Mouse (Mus musculus) ES-E14 (cell line): ENCODE data around the gene Klc3.

ENCODE experiments used
- HCFC1 ChIP-seq: IDR thresholded peaks from 2 replicates; pipeline ENCODE4 v1.6.1; 2012; ENCODE audit warnings: low read length, inconsistent platforms, borderline replicate concordance; ENCODE audit not compliant: insufficient read depth
- MAFK ChIP-seq: IDR thresholded peaks from 2 replicates; pipeline ENCODE4 v1.6.1; 2014; ENCODE audit warnings: mild to moderate bottlenecking, low read depth, low read length, inconsistent platforms; ENCODE audit not compliant: insufficient read depth
- ZC3H11A ChIP-seq: IDR thresholded peaks from 2 replicates; pipeline ENCODE4 v1.6.1; 2012; ENCODE audit warnings: low read depth, mild to moderate bottlenecking, inconsistent platforms, low read length, borderline replicate concordance

DNA sequence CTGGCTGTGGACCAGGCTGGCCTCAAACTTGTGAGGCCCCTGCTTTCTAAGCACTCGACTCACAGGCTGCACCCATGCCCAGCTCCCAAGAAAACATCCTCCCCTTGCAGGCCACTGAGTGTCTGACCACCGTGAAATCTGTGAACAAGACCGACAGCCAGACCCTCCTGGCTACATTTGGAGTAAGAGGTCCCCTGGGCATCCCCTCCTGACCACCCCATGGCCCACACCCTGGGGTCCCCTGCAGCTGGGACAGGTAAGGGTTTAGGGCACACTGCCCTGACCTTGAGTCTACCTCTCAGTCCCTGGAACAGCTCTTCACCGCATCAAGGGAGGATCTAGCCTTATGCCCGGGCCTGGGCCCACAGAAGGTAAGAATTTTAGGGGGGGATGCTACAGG, 48.9 kb downstream of the Klc3 start:
- no peak for TF ChIP-seq ZC3H11A
- no peak for TF ChIP-seq MAFK
- TF ChIP-seq HCFC1: no peak
